Mouse (Mus musculus) intestine, postnatal 0 days (tissue): ENCODE measurements around the gene Ethe1. TPM values are rescaled to one million over a fixed set of nuclear protein-coding genes. Genes with fewer than 3 reads are reported as not detected.

Experiments used
- ATAC-seq: fragments of 200-750 bp; cut with Nextera tagmentation; 2 replicates; pipeline ENCODE4 v1.8.0; 2017; ENCODE audit warnings: mild to moderate bottlenecking, moderate TSS enrichment, moderate library complexity
- H3K27ac ChIP-seq: fragments of 300-500 bp; sonication (generic); 2 replicates; pipeline ENCODE4 v1.5.1; 2014; ENCODE audit warnings: mild to moderate bottlenecking, low read depth, low read length, moderate library complexity
- H3K27me3 ChIP-seq: fragments of 300-500 bp; sonication (generic); replicated peaks from 2 replicates; pipeline ENCODE4 v1.6.1; 2014; ENCODE audit warnings: low read length, mixed read lengths; ENCODE audit not compliant: control insufficient read depth, insufficient read depth
- H3K36me3 ChIP-seq: fragments of 300-500 bp; sonication (generic); 2 replicates; pipeline ENCODE4 v1.6.1; 2014; ENCODE audit warnings: mild to moderate bottlenecking, moderate library complexity; ENCODE audit not compliant: control insufficient read depth, insufficient read depth
- H3K4me1 ChIP-seq: fragments of 300-500 bp; sonication (generic); replicated peaks from 2 replicates; pipeline ENCODE4 v1.6.1; 2014; ENCODE audit warnings: antibody characterized with exemption, low read length, mixed read lengths; ENCODE audit not compliant: control insufficient read depth, insufficient read depth
- H3K4me2 ChIP-seq: fragments of 300-500 bp; sonication (generic); replicated peaks from 2 replicates; pipeline ENCODE4 v1.6.1; 2014; ENCODE audit warnings: low read depth, mild to moderate bottlenecking, moderate library complexity
- H3K4me3 ChIP-seq: fragments of 300-500 bp; sonication (generic); 2 replicates; pipeline ENCODE4 v1.5.1; 2014; ENCODE audit warnings: low read depth, low read length
- H3K9ac ChIP-seq: fragments of 300-500 bp; sonication (generic); 2 replicates; pipeline ENCODE4 v1.6.1; 2014; ENCODE audit warnings: mild to moderate bottlenecking, low read depth, low read length
- H3K9me3 ChIP-seq: fragments of 300-500 bp; sonication (generic); 2 replicates; pipeline ENCODE4 v1.6.1; 2016; ENCODE audit warnings: mixed run types; ENCODE audit not compliant: control insufficient read depth
- CTCF ChIP-seq: sonication (generic); IDR thresholded peaks from 2 replicates; pipeline ENCODE4 v1.5.1; 2016; ENCODE audit warnings: low read depth, mild to moderate bottlenecking, control low read depth, antibody characterized with exemption, moderate library complexity
- WGBS: fragments of 180-500 bp; shearing (Covaris S2); extraction: QIAGEN DNeasy Blood & Tissue Kit; methylation state at CpG from one replicate; pipeline ENCODE4 v1.1.7; 2014; 5-methylcytosine and 5-hydroxymethylcytosine counted together
- polyA plus RNA-seq: library from polyadenylated mRNA; unstranded; fragments of >200 nt; fragmentation: Nextera tagmentation; extraction: Ambion mirVana; gene quantifications from 2 replicates; pipeline ENCODE4 v1.2.1, GENCODE M21; 2015

The Ethe1 gene
- polyA plus RNA-seq = 17.9 and 25.4 TPM in 2 replicates

DNA sequence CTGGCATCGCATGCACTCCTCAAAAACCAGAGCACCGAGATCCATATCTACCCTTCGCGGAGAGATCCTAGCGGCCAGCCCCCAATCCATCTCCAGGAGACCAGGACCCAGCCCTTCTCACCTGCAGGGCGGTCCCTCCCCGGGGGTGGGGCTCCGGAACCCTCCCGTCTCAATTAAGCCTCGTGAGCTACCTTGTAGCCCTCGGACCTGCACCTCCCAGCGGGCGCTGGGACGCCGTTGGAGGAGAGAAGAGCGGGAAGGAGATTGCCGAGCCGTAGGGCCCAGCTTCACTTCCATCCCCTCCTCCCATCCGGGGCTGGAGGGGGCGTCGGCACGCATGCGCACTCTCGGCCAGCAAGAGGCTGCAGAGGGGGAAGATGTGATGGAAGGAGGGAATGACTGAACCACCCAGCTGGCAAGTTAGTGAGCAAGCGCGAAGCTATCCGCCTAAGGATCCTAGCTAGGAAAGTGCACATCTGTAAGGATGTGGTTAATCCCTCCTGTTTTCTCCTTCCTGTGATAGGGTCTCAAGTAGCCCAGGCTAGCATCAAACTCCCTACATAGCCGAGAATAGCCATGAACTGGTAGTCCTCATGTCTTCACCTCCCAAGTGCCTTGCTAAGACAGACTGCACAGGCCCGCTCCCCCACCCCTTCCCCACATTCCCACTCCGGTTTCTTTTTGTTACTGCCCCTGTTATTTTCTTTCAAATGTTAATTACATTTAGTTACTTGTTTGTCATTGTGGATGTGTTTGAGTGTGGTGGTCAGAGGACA is at the start of gene Ethe1, which contains the start of gene Zfp575:
Gene Ethe1 (plus strand): TSS at position 214 of the 776 bp plus-strand sequence.
Gene Zfp575 (minus strand): TSS at position 312 of the 776 bp plus-strand sequence.
- Histone ChIP-seq H3K9me3 (no peaks in the 10 kb centered on the region), H3K36me3 (no peaks in the 10 kb centered on the region), H3K27me3 (peaks cover 15% of the 10 kb centered on the region; the same call in 1 of the 2 replicates), H3K9ac (peak within 1 kb of the TSS; percentile 12), H3K4me2 (peak within 1 kb of the TSS; percentile 59), H3K4me1 (peaks cover 5% of the 10 kb centered on the region; the same call in 1 of the 2 replicates), H3K4me3 (peak within 1 kb of the TSS; percentile 38), H3K27ac (0 out of 2 replicates have a peak within 1 kb of the TSS, but pooled peaks have one; percentile 3)
- no peak for TF ChIP-seq CTCF
- no peak for ATAC-seq
- 8% methylated on average over 30 of the region's 30 CpGs for WGBS

DNA sequence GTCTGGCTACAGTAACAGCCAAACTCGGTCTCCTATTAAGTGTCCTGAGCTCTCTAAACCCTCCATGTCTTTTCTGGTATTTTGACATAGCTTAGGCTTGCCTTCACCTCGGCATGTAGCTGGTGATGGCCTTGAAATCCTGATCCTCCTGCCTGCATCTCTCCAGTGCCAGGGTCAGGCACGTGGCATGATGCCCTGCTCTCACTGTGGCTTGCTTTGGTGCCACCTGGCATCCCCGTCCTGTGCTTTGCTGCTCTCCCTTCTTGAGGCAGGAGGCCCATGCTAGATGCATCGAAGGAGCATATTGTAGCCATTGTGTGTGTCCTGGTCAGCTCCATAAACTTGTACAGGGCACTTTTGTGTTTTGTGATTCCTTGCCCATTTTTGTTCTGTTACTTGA is 49.8 kb upstream of the Ethe1 start:
- Histone ChIP-seq H3K27me3 (no peaks in the 10 kb centered on the region), H3K36me3 (peaks cover 29% of the 10 kb centered on the region), H3K4me3 (no peak overlapping the region), H3K9me3 (no peaks in the 10 kb centered on the region), H3K4me2 (no peak overlapping the region), H3K9ac (no peak overlapping the region), H3K4me1 (no peaks in the 10 kb centered on the region), H3K27ac (no peak overlapping the region)
- no peak for TF ChIP-seq CTCF
- no peak for ATAC-seq
- 77% methylated on average over 5 of the region's 5 CpGs for WGBS

DNA sequence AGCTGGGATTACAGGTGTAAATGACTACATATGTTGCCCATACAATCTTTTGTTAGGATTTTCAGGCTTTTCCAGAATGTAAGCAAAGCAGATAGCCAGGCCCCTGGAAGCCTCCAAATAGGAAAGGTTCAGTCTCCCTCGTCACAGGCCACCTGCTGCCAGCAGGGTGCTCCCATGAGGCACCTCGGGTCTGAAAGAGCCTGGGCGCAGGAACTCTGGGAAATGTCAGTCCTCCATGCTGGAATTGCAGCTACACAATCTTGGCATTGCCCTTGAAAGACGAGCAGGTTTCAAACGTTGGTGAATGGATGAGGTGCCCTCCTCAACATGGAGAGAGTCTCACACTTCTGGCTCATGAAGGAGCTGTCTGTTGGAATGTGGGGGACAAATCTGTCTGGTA is 49.2 kb upstream of the Ethe1 start:
- 42% methylated on average over 5 of the region's 5 CpGs for WGBS
- Histone ChIP-seq H3K4me2 (no peak overlapping the region), H3K36me3 (peaks cover 26% of the 10 kb centered on the region), H3K4me1 (no peaks in the 10 kb centered on the region), H3K27ac (no peak overlapping the region), H3K27me3 (no peaks in the 10 kb centered on the region), H3K9ac (no peak overlapping the region), H3K4me3 (no peak overlapping the region), H3K9me3 (no peaks in the 10 kb centered on the region)
- 0 out of 2 replicates have a peak, but pooled peaks have one; percentile 19 for TF ChIP-seq CTCF
- ATAC-seq = no peak

DNA sequence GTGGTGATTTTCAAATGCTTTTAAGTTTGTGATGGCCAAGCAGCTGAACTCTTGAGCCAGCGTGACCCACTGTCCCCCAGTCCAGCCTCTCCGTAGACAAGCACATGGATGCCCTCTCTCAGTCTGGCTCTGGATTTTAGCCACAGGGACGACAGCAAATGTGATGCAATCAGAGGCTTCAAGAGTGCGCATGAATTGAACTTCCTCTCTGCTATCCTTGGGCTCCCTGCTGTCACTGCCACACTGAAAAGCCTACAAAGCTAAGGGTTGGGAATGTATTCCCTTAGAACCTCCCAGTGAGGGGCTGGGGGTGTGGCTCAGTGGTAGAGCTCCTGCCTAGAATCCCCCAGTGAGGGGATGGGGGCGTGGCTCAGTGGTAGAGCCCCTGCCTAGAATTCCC is 48.6 kb upstream of the Ethe1 start:
- TF ChIP-seq CTCF = no peak
- H3K4me1 ChIP-seq = no peaks in the 10 kb centered on the region
- H3K4me3 ChIP-seq = no peak overlapping the region
- H3K9me3 ChIP-seq = no peaks in the 10 kb centered on the region
- no peak overlapping the region for H3K9ac ChIP-seq
- no peaks in the 10 kb centered on the region for H3K27me3 ChIP-seq
- peaks cover 20% of the 10 kb centered on the region; the same call in 1 of the 2 replicates for H3K36me3 ChIP-seq
- no peak overlapping the region for H3K4me2 ChIP-seq
- no peak overlapping the region for H3K27ac ChIP-seq
- no peak for ATAC-seq
- 71% methylated on average over 5 of the region's 5 CpGs for WGBS

DNA sequence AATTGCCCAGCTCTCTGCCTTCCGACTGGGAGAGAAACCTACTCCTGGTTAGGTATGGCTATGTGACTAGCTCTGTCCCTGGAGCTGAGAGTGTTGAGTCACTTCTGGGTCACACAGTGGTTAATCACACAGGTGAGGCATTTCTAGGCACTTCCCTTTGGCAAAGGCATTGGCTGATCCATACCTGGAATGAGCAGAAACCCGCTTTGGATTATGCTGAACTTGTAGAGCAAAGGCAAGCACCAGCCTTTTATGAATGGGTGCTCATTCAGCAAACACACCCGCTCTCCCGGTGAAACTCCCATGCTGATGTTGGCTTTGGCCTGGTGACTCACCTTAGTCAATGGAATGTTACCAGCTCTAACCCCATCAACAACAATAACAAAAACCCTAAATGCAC is 47.7 kb upstream of the Ethe1 start:
- no peak for TF ChIP-seq CTCF
- Histone ChIP-seq H3K4me1 (no peaks in the 10 kb centered on the region), H3K27me3 (no peaks in the 10 kb centered on the region), H3K9ac (no peak overlapping the region), H3K27ac (no peak overlapping the region), H3K4me3 (no peak overlapping the region), H3K36me3 (peaks cover 11% of the 10 kb centered on the region; the same call in 1 of the 2 replicates), H3K9me3 (no peaks in the 10 kb centered on the region), H3K4me2 (no peak overlapping the region)
- no peak for ATAC-seq
- 89% methylated on average over 4 of the region's 4 CpGs for WGBS

- no peak for ATAC-seq
- H3K4me1 ChIP-seq = 0 out of 2 replicates have a peak, but pooled peaks cover 3% of the 10 kb centered on the region
- no peaks in the 10 kb centered on the region for H3K9me3 ChIP-seq
- no peak overlapping the region for H3K4me3 ChIP-seq
- no peak overlapping the region for H3K27ac ChIP-seq
- no peaks in the 10 kb centered on the region for H3K27me3 ChIP-seq
- peak; percentile 36 for TF ChIP-seq CTCF
- no peak overlapping the region for H3K4me2 ChIP-seq
- no peak overlapping the region for H3K9ac ChIP-seq
- H3K36me3 ChIP-seq = no peaks in the 10 kb centered on the region
- 89% methylated on average over 2 of the region's 2 CpGs for WGBS
Measured at GRCm38 (mm10) chr7:24544506-24544905, 42.8 kb upstream of the Ethe1 start.
